ENCODE assay signal across 8 mouse cellular contexts in the genomic region with DNA sequence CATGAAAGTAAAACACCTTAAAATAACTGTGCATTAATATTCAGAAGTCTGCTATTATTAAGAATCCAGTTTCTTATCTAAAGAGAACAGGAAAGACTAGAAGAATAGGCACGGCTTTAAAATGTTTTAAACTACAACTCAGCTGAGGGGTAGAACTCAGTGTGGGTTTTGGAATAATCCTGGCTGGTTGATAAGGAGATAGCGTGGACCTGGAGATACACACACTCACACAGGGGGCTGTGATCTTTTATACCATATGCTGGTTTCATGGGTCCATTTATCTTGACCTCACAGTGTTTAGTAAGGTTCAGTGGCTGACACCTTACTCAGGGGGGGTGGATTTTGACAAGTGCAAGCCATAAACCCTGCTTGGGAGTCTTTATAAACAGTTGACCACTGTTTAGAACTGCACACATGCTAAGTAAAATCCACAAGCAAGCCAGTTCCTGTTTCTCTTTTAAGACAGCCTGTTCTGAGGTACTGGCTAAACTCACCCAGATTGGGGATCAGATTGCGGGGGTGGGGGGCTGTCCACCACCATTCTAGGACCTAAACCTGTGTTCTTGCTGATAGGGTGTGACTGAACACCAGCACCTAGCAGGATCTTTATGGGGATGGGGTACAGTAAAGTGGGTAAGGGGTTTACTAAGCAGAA. TPM values are rescaled to one million over a fixed set of nuclear protein-coding genes. Genes with fewer than 3 reads are reported as not detected.
A peak's percentile ranks its signal among the peaks of the same experiment; 100 is the strongest.
DNase-seq lines count a peak whose midpoint lies in the region; ATAC-seq and TF ChIP-seq lines count a peak whose summit lies in the region.

No protein-coding gene starts in this region.

- no peaks in the 10 kb centered on the region for H3K27me3 ChIP-seq in forebrain, embryonic 14.5 days (replicated peaks; ENCODE audit: control insufficient read depth, insufficient read depth, low read length)
- no peaks in the 10 kb centered on the region for H3K27me3 ChIP-seq in liver, embryonic 14.5 days (ENCODE audit: control insufficient read depth, insufficient read depth, low read length)

- peak; percentile 71 for TF ChIP-seq EP300 in liver, embryonic 14.5 days (IDR thresholded peaks at IDR 0.05; ENCODE audit: low read depth)

- DNase-seq in embryo, embryonic 10.5 days (ENCODE audit: low spot score), result peak; percentile 4
- no peak for DNase-seq in embryo, embryonic 10 days (ENCODE audit: low spot score)
- peak; percentile 14 for DNase-seq in 3T3-L1 (ENCODE audit: low read depth, low spot score)
- DNase-seq in forebrain, embryonic 14.5 days (ENCODE audit: low spot score), result no peak
- peak in 2 of 3 experiments; percentile 37 to 51 for DNase-seq in liver, embryonic 14.5 days (ENCODE audit: low read depth in 3 of 3, low spot score in 3 of 3)
- no peak for DNase-seq in adrenal gland, postnatal 4 days (ENCODE audit: low spot score in 2 of 2)
- no peak for DNase-seq in left cerebral cortex, adult 18-20 months (ENCODE audit: low spot score in 2 of 2)
- DNase-seq in T-cell, adult 2 months (ENCODE audit: low spot score), result no peak

- H3K4me2 ChIP-seq in forebrain, embryonic 14.5 days (ENCODE audit: low read length), result peak overlapping the region; percentile 82
- H3K4me2 ChIP-seq in liver, embryonic 14.5 days (ENCODE audit: low read depth), result peak overlapping the region; percentile 94

- 56% methylated on average over 3 of the region's 3 CpGs for WGBS in forebrain, embryonic 14.5 days
- 7% methylated on average over 3 of the region's 3 CpGs for WGBS in liver, embryonic 14.5 days (ENCODE audit: insufficient replicate concordance)

- 0 out of 2 replicates have a peak overlapping the region, but pooled peaks have one; percentile 74 for H3K27ac ChIP-seq in forebrain, embryonic 14.5 days (ENCODE audit: low read depth, low read length)
- H3K27ac ChIP-seq in liver, embryonic 14.5 days, result peak overlapping the region; percentile 87

- ATAC-seq in forebrain, embryonic 14.5 days, result no peak
- no peak for ATAC-seq in liver, embryonic 14.5 days (ENCODE audit: insufficient read depth)

- peaks cover 26% of the 10 kb centered on the region for H3K36me3 ChIP-seq in forebrain, embryonic 14.5 days (ENCODE audit: control insufficient read depth, insufficient read depth, low read length)
- H3K36me3 ChIP-seq in liver, embryonic 14.5 days (replicated peaks; ENCODE audit: control insufficient read depth, insufficient read depth, low read depth), result no peaks in the 10 kb centered on the region; the same call in none of the 2 replicates

- H3K4me3 ChIP-seq in forebrain, embryonic 14.5 days (ENCODE audit: low read depth, low read length), result peak overlapping the region; percentile 95
- H3K4me3 ChIP-seq in liver, embryonic 14.5 days (ENCODE audit: insufficient read depth in 1 of 2, low read depth in 2 of 2, low read length in 2 of 2), result peak overlapping the region; percentile 73 to 77

- H3K9ac ChIP-seq in forebrain, embryonic 14.5 days (ENCODE audit: low read length), result peak overlapping the region; percentile 95
- H3K9ac ChIP-seq in liver, embryonic 14.5 days (replicated peaks), result peak overlapping the region; percentile 78

- no peaks in the 10 kb centered on the region for H3K9me3 ChIP-seq in forebrain, embryonic 14.5 days (replicated peaks; ENCODE audit: control insufficient read depth, low read length)
- no peaks in the 10 kb centered on the region for H3K9me3 ChIP-seq in liver, embryonic 14.5 days (ENCODE audit: control insufficient read depth, low read length)

- TF ChIP-seq CTCF in liver, embryonic 14.5 days (IDR thresholded peaks at IDR 0.05; ENCODE audit: low read depth), result no peak

- H3K4me1 ChIP-seq in forebrain, embryonic 14.5 days (ENCODE audit: control insufficient read depth, insufficient read depth, low read length), result peaks cover 9% of the 10 kb centered on the region
- peaks cover 27 to 30% of the 10 kb centered on the region in 2 experiments for H3K4me1 ChIP-seq in liver, embryonic 14.5 days (replicated peaks; ENCODE audit: control insufficient read depth in 2 of 2, insufficient read depth in 2 of 2, low read length in 1 of 2)

RNA-seq across cellular contexts. Expression of a gene that starts 1.0 kb away (rescaled TPM):
- polyA plus RNA-seq in forebrain, embryonic 14.5 days (2014; fragmentation: Nextera tagmentation; extraction: Ambion mirVana), result 3.6 and 4.6 TPM in 2 replicates
- 2.4 and 2.8 TPM in 2 replicates for polyA plus RNA-seq in liver, embryonic 14.5 days (2012; rRNA removed)
- 1.4 and 1.7 TPM in 2 replicates for polyA plus RNA-seq in liver, embryonic 14.5 days (2014; fragmentation: Nextera tagmentation; extraction: Ambion mirVana)
- 10 to 100 TPM; 19.8 to 20.1 TPM for total RNA-seq in adrenal gland, postnatal 4 days (2021)
- total RNA-seq in left cerebral cortex, adult 18-20 months (2021), result 10 to 100 TPM; 41.7 to 44.9 TPM

RNA-seq across cellular contexts. Expression of a gene that starts 3.7 kb away (rescaled TPM):
- 8.3 and 10.2 TPM in 2 replicates for polyA plus RNA-seq in forebrain, embryonic 14.5 days (2014; fragmentation: Nextera tagmentation; extraction: Ambion mirVana)
- polyA plus RNA-seq in liver, embryonic 14.5 days (2012; rRNA removed), result 7.5 and 7.6 TPM in 2 replicates
- 5.8 and 6.5 TPM in 2 replicates for polyA plus RNA-seq in liver, embryonic 14.5 days (2014; fragmentation: Nextera tagmentation; extraction: Ambion mirVana)
- total RNA-seq in adrenal gland, postnatal 4 days (2021), result 10 to 100 TPM; 31.5 to 32.4 TPM
- 10 to 100 TPM; 26.4 to 28.5 TPM for total RNA-seq in left cerebral cortex, adult 18-20 months (2021)

RNA-seq across cellular contexts. Expression of a gene that starts 36.3 kb away (rescaled TPM):
- polyA plus RNA-seq in forebrain, embryonic 14.5 days (2014; fragmentation: Nextera tagmentation; extraction: Ambion mirVana), result not detected in 2 replicates
- polyA plus RNA-seq in liver, embryonic 14.5 days (2012; rRNA removed), result not detected in 2 replicates
- not detected in 2 replicates for polyA plus RNA-seq in liver, embryonic 14.5 days (2014; fragmentation: Nextera tagmentation; extraction: Ambion mirVana)
- 1,000 to 10,000 TPM in 1 of 2 experiments, under 1 TPM in 1; 0.56 to 1,571 TPM for total RNA-seq in adrenal gland, postnatal 4 days (2021)
- not detected for total RNA-seq in left cerebral cortex, adult 18-20 months (2021)

RNA-seq across cellular contexts. Expression of a gene that starts 43.2 kb away (rescaled TPM):
- not detected in 2 replicates for polyA plus RNA-seq in forebrain, embryonic 14.5 days (2014; fragmentation: Nextera tagmentation; extraction: Ambion mirVana)
- 11.2 and 14.4 TPM in 2 replicates for polyA plus RNA-seq in liver, embryonic 14.5 days (2012; rRNA removed)
- polyA plus RNA-seq in liver, embryonic 14.5 days (2014; fragmentation: Nextera tagmentation; extraction: Ambion mirVana), result 18.1 and 18.7 TPM in 2 replicates
- 10 to 100 TPM in 1 of 2 experiments, 1 to 10 TPM in 1; 4.9 to 13.6 TPM for total RNA-seq in adrenal gland, postnatal 4 days (2021)
- total RNA-seq in left cerebral cortex, adult 18-20 months (2021), result 1 to 10 TPM; 2.8 to 3.3 TPM

RNA-seq across cellular contexts. Expression of a gene that starts 56.5 kb away (rescaled TPM):
- polyA plus RNA-seq in forebrain, embryonic 14.5 days (2014; fragmentation: Nextera tagmentation; extraction: Ambion mirVana), result not detected in 2 replicates
- polyA plus RNA-seq in liver, embryonic 14.5 days (2012; rRNA removed), result not detected in 2 replicates
- polyA plus RNA-seq in liver, embryonic 14.5 days (2014; fragmentation: Nextera tagmentation; extraction: Ambion mirVana), result not detected in 2 replicates
- total RNA-seq in adrenal gland, postnatal 4 days (2021), result 10 to 100 TPM in 1 of 2 experiments, not detected in 1; 54.8 TPM
- total RNA-seq in left cerebral cortex, adult 18-20 months (2021), result not detected

Comparison
In these comparisons a context has a peak if more than half of its experiments do, and no peak if none do; other contexts are left out.
1. DNase-seq: peak in embryo, embryonic 10.5 days (single experiment), 3T3-L1 (single experiment) and liver, embryonic 14.5 days (2 of 3); none in embryo, embryonic 10 days (single experiment), forebrain, embryonic 14.5 days (single experiment), adrenal gland, postnatal 4 days (0 of 2), left cerebral cortex, adult 18-20 months (0 of 2) and T-cell, adult 2 months (single experiment).